Mouse (Mus musculus): ENCODE data around the gene Irak4. TPM values are rescaled to one million over a fixed set of nuclear protein-coding genes. Genes with fewer than 3 reads are reported as not detected.

Gene Irak4
- polyA plus RNA-seq, 1 experiment from 2014 or later, result 2.4 TPM

GRCm38 (mm10) chr15:94571501-94571900 is 28.1 kb downstream of the Irak4 start:
- WGBS, result 88% methylated on average over 4 of the region's 4 CpGs
- Histone ChIP-seq H3K9me3 (replicated peaks) (no peaks in the 10 kb centered on the region), H3K27me3 (ENCODE audit: low read depth, poor library complexity, severe bottlenecking) (no peaks in the 10 kb centered on the region), H3K27ac (replicated peaks) (no peak overlapping the region), H3K4me1 (no peaks in the 10 kb centered on the region), H3K36me3 (no peaks in the 10 kb centered on the region), H3K4me3 (no peak overlapping the region)
- no peak for DNase-seq (ENCODE audit: low spot score)

GRCm38 (mm10) chr15:94572746-94573145 is 29.3 kb downstream of the Irak4 start:
- 85% methylated on average over 7 of the region's 8 CpGs for WGBS

GRCm38 (mm10) chr15:94574566-94575268 is 31.3 kb downstream of the Irak4 start:
- peaks cover 15% of the 10 kb centered on the region for H3K36me3 ChIP-seq
- H3K4me1 ChIP-seq, result no peaks in the 10 kb centered on the region
- H3K4me3 ChIP-seq, result no peak overlapping the region
- no peaks in the 10 kb centered on the region for H3K27me3 ChIP-seq (ENCODE audit: low read depth, poor library complexity, severe bottlenecking)
- H3K27ac ChIP-seq (replicated peaks), result no peak overlapping the region
- H3K9me3 ChIP-seq (replicated peaks), result no peaks in the 10 kb centered on the region
- 74% methylated on average over 4 of the region's 4 CpGs for whole genome bisulfite sequencing
- no peak for DNase-seq (ENCODE audit: low spot score)

More at GRCm38 (mm10) chr15:94572746-94573145, 29.3 kb downstream of the Irak4 start:
- H3K27ac ChIP-seq (replicated peaks), result no peak overlapping the region
- H3K9me3 ChIP-seq (replicated peaks), result no peaks in the 10 kb centered on the region
- no peaks in the 10 kb centered on the region for H3K27me3 ChIP-seq (ENCODE audit: low read depth, poor library complexity, severe bottlenecking)
- no peak for DNase-seq (ENCODE audit: low spot score)
- H3K4me1 ChIP-seq, result no peaks in the 10 kb centered on the region
- no peaks in the 10 kb centered on the region for H3K36me3 ChIP-seq
- H3K4me3 ChIP-seq, result no peak overlapping the region

- Histone ChIP-seq H3K9me3 (replicated peaks) (no peaks in the 10 kb centered on the region), H3K4me1 (no peaks in the 10 kb centered on the region), H3K27ac (replicated peaks) (no peak overlapping the region), H3K27me3 (ENCODE audit: low read depth, poor library complexity, severe bottlenecking) (no peaks in the 10 kb centered on the region), H3K36me3 (peaks cover 85% of the 10 kb centered on the region), H3K4me3 (no peak overlapping the region)
- WGBS, result 80% methylated on average over 7 of the region's 7 CpGs
- DNase-seq (ENCODE audit: low spot score), result no peak
Measured at GRCm38 (mm10) chr15:94582000-94582593, 38.7 kb downstream of the Irak4 start.

GRCm38 (mm10) chr15:94583153-94583552 is 39.7 kb downstream of the Irak4 start:
- H3K36me3 ChIP-seq, result peaks cover 82% of the 10 kb centered on the region
- 92% methylated on average over 10 of the region's 10 CpGs for WGBS

GRCm38 (mm10) chr15:94584738-94585137 is 41.3 kb downstream of the Irak4 start:
- Histone ChIP-seq H3K4me1 (peaks cover 14% of the 10 kb centered on the region), H3K27ac (replicated peaks) (no peak overlapping the region), H3K36me3 (peaks cover 70% of the 10 kb centered on the region), H3K27me3 (ENCODE audit: low read depth, poor library complexity, severe bottlenecking) (no peaks in the 10 kb centered on the region), H3K4me3 (no peak overlapping the region), H3K9me3 (replicated peaks) (no peaks in the 10 kb centered on the region)
- no peak for DNase-seq (ENCODE audit: low spot score)
- WGBS, result 92% methylated on average over 4 of the region's 4 CpGs

More at GRCm38 (mm10) chr15:94583153-94583552, 39.7 kb downstream of the Irak4 start:
- peaks cover 4% of the 10 kb centered on the region for H3K4me1 ChIP-seq
- no peak for DNase-seq (ENCODE audit: low spot score)
- H3K27ac ChIP-seq (replicated peaks), result no peak overlapping the region
- H3K4me3 ChIP-seq, result no peak overlapping the region
- no peaks in the 10 kb centered on the region for H3K27me3 ChIP-seq (ENCODE audit: low read depth, poor library complexity, severe bottlenecking)
- H3K9me3 ChIP-seq (replicated peaks), result no peaks in the 10 kb centered on the region

GRCm38 (mm10) chr15:94587826-94588715 is 44.6 kb downstream of the Irak4 start:
- 91% methylated on average over 9 of the region's 9 CpGs for WGBS
- Histone ChIP-seq H3K27me3 (ENCODE audit: low read depth, poor library complexity, severe bottlenecking) (no peaks in the 10 kb centered on the region), H3K36me3 (peaks cover 36% of the 10 kb centered on the region), H3K4me1 (peaks cover 14% of the 10 kb centered on the region), H3K27ac (replicated peaks) (no peak overlapping the region), H3K9me3 (replicated peaks) (no peaks in the 10 kb centered on the region), H3K4me3 (peak overlapping the region; percentile 89)
- DNase-seq (ENCODE audit: low spot score), result no peak

GRCm38 (mm10) chr15:94589219-94590075 is 46.0 kb downstream of the Irak4 start, which contains the start of gene Twf1:
TSS of gene Twf1 (minus strand) at chr15:94589889.
- Histone ChIP-seq H3K27ac (replicated peaks) (peak within 1 kb of the TSS; percentile 91), H3K4me1 (peaks cover 14% of the 10 kb centered on the region), H3K36me3 (peaks cover 23% of the 10 kb centered on the region), H3K27me3 (ENCODE audit: low read depth, poor library complexity, severe bottlenecking) (no peaks in the 10 kb centered on the region), H3K4me3 (peak within 1 kb of the TSS; percentile 89), H3K9me3 (replicated peaks) (no peaks in the 10 kb centered on the region)
- peak; percentile 98 for DNase-seq (ENCODE audit: low spot score)
- under 1% methylated on average over 65 of the region's 70 CpGs for WGBS

GRCm38 (mm10) chr15:94590083-94590482 is 46.6 kb downstream of the Irak4 start:
- whole genome bisulfite sequencing, result 14% methylated on average over 8 of the region's 8 CpGs
- H3K4me1 ChIP-seq, result peaks cover 14% of the 10 kb centered on the region
- no peaks in the 10 kb centered on the region for H3K27me3 ChIP-seq (ENCODE audit: low read depth, poor library complexity, severe bottlenecking)
- peak overlapping the region; percentile 89 for H3K4me3 ChIP-seq
- H3K36me3 ChIP-seq, result peaks cover 16% of the 10 kb centered on the region
- DNase-seq (ENCODE audit: low spot score), result no peak
- H3K27ac ChIP-seq (replicated peaks), result peak overlapping the region; percentile 91
- no peaks in the 10 kb centered on the region for H3K9me3 ChIP-seq (replicated peaks)

GRCm38 (mm10) chr15:94591356-94591755 is 47.9 kb downstream of the Irak4 start:
- no peak overlapping the region for H3K27ac ChIP-seq (replicated peaks)
- H3K4me1 ChIP-seq, result peaks cover 14% of the 10 kb centered on the region
- H3K9me3 ChIP-seq (replicated peaks), result no peaks in the 10 kb centered on the region
- 88% methylated on average over 4 of the region's 4 CpGs for WGBS
- peaks cover 4% of the 10 kb centered on the region; the same call in 1 of the 2 replicates for H3K36me3 ChIP-seq
- DNase-seq (ENCODE audit: low spot score), result no peak
- no peak overlapping the region for H3K4me3 ChIP-seq
- H3K27me3 ChIP-seq (ENCODE audit: low read depth, poor library complexity, severe bottlenecking), result no peaks in the 10 kb centered on the region

- Histone ChIP-seq H3K27ac (replicated peaks) (no peak overlapping the region), H3K4me3 (no peak overlapping the region), H3K9me3 (replicated peaks) (no peaks in the 10 kb centered on the region), H3K4me1 (peaks cover 10% of the 10 kb centered on the region), H3K27me3 (ENCODE audit: low read depth, poor library complexity, severe bottlenecking) (no peaks in the 10 kb centered on the region), H3K36me3 (no peaks in the 10 kb centered on the region)
- 80% methylated on average over 1 of the region's 1 CpGs for WGBS
- DNase-seq (ENCODE audit: low spot score), result no peak
Measured at GRCm38 (mm10) chr15:94593586-94593985, 50.1 kb downstream of the Irak4 start.

Measured in midbrain, embryonic 10.5 days (tissue).